Mouse (Mus musculus) lung, adult 18-20 months (tissue): ENCODE measurements around the gene Cct6b.
"Not testable (repeated sequence)": the region's sequence is repeated elsewhere in the genome, so short reads cannot be mapped to it uniquely, and the experiment has no call there.

Source experiments
- DNase-seq, 2 experiments: peaks; one replicate each; pipeline ENCODE4 v3.0.0; 2022; ENCODE audit warnings: mixed read lengths in 2 of 2

Gene Cct6b

DNA sequence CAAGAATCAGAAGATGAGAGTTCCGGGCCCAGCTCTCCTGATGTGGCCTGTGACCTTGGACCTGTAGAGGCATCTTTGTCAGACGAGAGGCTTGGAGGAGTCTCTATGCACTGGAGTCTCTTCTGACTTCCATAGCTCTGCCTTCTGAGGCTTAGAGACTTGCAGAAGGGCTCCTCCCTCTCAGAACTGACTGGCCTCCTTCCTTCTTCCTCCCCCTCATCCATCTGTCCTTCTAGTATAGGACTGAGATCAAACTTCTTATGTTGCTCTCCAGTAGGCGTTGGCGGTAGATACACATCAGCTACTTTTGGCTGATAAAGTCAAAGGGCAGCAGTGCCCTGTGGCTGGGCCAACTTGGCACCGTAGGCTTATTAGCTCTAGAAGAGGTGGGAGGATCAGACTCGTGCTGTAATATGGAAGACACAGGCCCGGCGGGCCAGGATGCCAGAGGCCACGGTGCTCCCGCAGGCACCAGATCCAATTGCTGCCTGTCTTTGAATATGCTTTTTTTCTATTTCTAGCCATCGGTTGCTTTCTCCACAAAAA is 64.2 kb downstream of the Cct6b start:
- DNase-seq: no peak

DNA sequence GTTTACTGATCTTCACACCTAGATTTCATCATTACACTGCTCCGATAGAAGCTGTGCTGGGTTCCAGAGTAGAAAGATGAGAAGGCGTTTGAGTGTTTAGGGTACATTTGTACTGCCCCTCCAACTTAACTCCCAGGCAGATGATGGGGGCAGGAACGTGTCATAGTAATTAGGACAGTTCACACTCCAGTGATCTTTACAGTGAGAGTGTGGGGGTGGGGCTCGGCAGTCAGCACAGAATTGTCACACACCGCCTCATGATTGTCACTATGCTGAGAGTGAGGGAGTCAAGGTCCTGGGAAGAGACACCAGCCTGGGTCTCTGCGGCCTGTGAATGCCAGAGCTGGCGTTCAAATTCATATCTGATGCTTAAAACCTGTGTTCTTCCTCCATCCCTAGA is 68.2 kb downstream of the Cct6b start:
- no peak for DNase-seq

DNA sequence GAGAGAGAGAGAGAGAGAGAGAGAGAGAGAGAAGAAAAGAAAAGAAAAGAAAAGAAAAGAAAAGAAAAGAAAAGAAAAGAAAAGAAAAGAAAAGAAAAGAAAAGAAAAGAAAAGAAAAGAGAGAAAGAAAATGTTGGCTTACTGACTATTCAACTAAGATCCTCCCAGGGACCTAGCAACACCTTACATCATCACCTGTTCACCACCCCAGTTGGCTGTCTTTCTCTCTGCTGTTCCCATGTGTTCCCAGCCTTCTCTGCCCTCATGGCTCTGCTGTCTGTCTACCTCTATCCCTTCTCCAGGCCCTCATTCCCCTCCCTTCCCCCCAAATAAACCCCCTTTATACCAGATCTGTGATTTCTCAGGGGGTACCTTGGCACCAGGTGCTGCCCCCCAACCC is 69.2 kb downstream of the Cct6b start:
- DNase-seq: not testable (repeated sequence)

DNA sequence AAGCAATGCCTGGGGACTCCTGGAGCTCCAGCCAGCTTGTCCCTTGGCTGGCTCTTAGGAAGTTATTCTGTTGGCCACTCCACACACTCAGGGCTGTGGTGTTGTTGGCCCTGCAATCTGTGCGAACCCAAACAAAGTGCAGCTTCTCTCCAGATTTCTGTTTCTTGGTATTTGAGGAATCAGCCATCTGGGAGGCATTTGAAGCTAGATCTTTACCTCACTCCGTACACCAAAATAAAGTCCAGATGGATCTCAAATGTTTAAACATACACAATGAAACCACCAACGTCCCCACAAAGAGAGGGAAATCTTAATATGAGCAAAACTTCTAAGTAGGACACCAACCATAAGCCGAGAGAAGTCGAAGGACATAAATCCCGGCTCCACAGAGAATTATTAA is 71.5 kb downstream of the Cct6b start:
- no peak for DNase-seq

DNA sequence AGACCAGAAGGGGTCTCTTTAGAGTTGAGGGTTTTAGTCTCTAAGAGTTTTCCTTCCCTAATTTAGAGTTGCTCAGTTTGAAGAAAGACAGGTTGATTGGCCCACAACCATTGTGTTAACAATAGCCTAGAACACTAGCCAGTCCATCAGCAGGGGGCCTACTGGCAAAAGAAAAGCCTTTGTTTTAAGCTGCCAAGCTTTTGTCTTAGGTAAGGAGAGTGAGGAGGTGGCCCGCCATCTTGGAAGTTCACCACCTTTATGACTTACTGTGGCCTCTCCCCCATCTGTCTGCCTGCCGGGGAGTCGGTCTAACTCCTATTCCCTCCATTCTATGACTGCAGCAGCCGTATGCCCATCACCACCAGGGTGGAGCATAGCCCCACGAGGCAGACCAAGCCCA is 73.6 kb downstream of the Cct6b start:
- no peak for DNase-seq

DNA sequence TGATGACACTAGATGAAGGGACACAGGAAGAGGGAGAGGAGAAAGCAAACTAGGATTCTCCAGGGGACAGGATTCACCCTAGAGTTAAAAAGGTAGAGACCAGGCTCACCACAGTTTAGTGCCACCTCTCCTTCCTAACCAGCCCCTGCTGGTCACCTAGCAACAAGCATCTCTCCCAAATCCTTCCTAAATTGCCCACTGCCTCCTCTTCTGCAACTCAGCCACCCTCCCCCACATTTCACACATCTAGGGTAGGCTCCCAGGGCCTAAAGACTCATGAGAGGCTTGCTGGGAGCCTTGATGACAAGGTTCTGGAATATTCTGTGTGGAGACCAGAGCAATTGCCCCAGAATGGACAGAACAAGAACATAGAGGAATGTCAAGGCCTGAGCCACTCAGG is 76.5 kb downstream of the Cct6b start:
- DNase-seq: no peak

DNA sequence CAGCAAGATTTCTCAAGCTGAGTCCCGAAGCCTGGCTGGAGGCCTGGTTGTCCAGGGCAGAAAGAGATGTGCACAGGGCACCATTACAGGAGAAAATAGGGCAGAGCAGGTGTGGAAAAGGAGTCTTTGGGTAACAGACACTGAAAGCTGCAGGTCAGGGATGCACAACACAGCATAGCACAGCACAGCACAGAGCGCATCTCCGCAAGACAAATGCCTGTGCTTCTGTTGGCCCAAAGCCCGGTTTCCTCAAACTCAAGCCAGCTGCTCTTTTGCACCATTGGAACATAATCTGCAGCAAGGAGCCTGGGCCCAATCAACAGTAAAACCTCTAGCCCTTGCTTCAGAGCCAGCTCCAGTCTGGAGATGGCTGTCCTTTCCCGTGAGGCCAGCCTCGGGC is 79.4 kb downstream of the Cct6b start:
- DNase-seq: peak; percentile 2 to 13

DNA sequence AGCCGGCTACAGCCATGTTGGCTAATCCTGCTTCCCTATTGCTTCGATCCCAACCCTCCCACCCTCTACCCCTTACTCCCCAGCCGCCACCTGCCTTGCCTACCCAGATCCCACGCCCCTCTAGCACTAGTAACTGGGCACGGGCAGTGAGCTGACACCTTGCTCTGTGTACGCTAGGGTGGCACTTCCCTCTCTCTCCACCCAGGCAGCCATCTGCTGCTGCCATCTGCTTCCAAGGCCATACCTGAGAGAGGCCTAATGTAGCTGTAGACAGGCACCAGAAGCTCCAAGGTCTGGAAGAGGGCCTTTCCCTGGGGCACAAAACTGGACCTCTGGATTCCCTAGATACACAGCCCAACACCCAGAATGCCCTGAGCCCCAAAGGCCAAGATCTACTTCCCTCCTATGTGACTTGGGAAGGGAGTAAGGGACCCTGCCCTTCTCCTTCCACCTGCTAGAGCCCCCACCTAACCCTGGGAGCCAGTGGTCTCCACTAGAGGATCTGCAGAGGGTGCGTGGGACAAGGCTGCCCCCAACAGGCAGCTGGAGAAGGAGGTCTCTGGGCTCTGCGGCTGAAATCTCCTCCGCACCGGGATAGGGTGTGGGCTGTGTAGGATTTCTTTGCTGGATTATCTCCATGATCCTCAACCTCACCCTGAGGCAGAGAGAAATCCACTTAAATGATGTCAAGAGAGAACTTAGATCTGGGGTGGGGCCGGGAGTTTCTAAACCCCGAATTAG is 80.2 kb downstream of the Cct6b start:
- no peak for DNase-seq

DNA sequence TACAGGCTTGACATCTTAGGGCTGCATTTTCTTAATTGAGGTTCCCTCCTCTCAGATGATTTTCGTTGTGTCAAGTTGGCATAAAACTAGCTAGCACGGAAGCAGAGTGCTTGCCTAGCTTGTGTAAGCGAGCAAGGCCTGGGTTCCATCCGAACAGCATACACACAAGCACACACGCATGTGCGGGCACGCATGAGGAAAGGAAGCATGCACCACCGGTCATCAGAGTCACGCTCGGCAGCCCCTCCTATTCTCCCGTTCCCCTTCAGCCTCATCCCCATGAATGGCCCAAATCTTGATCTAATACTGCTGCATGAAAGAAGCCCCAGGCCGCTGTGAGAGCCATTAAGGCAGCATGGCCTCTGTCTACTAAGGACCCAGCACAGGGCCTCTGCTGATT is 85.6 kb downstream of the Cct6b start:
- no peak for DNase-seq
